Mouse (Mus musculus) thymus, adult 2 months (tissue): ENCODE measurements around the gene Smim20.

Experiments
- CTCF ChIP-seq: fragments of 200-500 bp; IDR thresholded peaks from 2 replicates; pipeline ENCODE4 v1.5.1; 2012; ENCODE audit warnings: mild to moderate bottlenecking, control low read depth, low read length, moderate library complexity, borderline replicate concordance; ENCODE audit not compliant: control insufficient read depth, poor library complexity, insufficient read depth; ENCODE audit errors: extremely low read depth
- POLR2A ChIP-seq: fragments of 200-500 bp; IDR thresholded peaks from 2 replicates; pipeline ENCODE4 v1.6.1; 2012; ENCODE audit warnings: mild to moderate bottlenecking, low read length, control low read depth, moderate library complexity; ENCODE audit not compliant: control insufficient read depth, poor library complexity, insufficient read depth; ENCODE audit errors: extremely low read depth

GRCm38 (mm10) chr5:53276470-53277022 lies 9.7 kb downstream of the Smim20 start:
- no peak for TF ChIP-seq CTCF
- TF ChIP-seq POLR2A: no peak
